Mouse (Mus musculus) spleen, adult 2 months (tissue): ENCODE results near the gene Nck2.

Experiments
- CTCF ChIP-seq: fragments of 200-500 bp; IDR thresholded peaks from 2 replicates; pipeline ENCODE4 v1.5.1; 2011; ENCODE audit warnings: mild to moderate bottlenecking, inconsistent platforms; ENCODE audit not compliant: insufficient read depth, insufficient read length, insufficient replicate concordance; ENCODE audit errors: extremely low read depth
- POLR2A ChIP-seq: fragments of 200-500 bp; IDR thresholded peaks from 2 replicates; pipeline ENCODE4 v1.6.1; 2011; ENCODE audit warnings: low read depth, low read length, inconsistent platforms

DNA sequence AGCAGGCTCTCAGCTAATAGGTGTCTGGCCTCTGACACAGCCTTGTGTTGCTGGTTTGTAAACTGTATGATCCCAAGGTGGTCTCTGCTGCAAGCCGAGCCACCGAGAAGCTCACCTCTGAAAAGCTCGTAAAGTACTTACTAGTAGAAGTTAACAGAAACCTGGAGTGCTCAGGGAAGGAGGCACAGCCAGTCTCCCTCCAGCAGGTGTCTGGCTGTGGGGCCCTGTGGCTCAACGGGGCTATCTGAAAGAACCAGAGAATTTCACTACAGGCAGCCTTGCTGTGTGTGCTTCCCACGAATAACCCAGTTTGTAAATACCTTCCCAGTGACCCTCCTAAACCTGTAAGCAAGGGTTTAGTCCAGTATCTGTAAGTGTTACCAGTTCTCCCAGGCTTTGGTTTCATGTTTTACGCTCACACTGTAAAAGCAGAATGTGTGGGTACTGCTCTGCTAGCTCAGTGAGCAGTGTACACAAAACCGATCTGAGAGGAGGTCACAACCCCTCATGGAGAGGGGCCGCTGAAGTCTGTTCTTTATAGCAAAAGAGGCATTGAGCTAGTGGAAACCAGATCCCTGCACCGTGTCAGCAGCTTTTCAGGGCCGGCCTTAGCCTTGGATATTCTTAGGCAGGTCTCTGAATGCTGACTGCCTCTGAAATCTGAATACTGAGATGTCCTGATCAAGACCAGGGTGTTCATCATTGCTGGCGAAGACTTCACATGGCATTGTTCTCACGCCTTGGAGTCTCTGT, 111.0 kb downstream of the Nck2 start:
- no peak for TF ChIP-seq CTCF
- TF ChIP-seq POLR2A: no peak
